Mouse (Mus musculus) neural tube, embryonic 13.5 days (tissue): ENCODE measurements around the gene Igf2bp1. TPM values are rescaled to one million over a fixed set of nuclear protein-coding genes. Genes with fewer than 3 reads are reported as not detected.

Experiments used
- ATAC-seq: fragments of 200-750 bp; cut with Nextera tagmentation; 2 replicates; pipeline ENCODE4 v1.8.0; 2017; ENCODE audit warnings: low read depth, mild to moderate bottlenecking, moderate TSS enrichment, moderate library complexity
- H3K27ac ChIP-seq: fragments of 300-500 bp; sonication (generic); replicated peaks from 2 replicates; pipeline ENCODE4 v1.5.1; 2015; ENCODE audit warnings: moderate library complexity, mild to moderate bottlenecking, inconsistent platforms
- H3K27me3 ChIP-seq: fragments of 300-500 bp; sonication (generic); 2 replicates; pipeline ENCODE4 v1.6.1; 2015; ENCODE audit warnings: mild to moderate bottlenecking, inconsistent platforms
- H3K36me3 ChIP-seq: fragments of 300-500 bp; sonication (generic); 2 replicates; pipeline ENCODE4 v1.6.1; 2015; ENCODE audit warnings: mild to moderate bottlenecking, inconsistent platforms
- H3K4me1 ChIP-seq: fragments of 300-500 bp; sonication (generic); replicated peaks from 2 replicates; pipeline ENCODE4 v1.6.1; 2015; ENCODE audit warnings: inconsistent platforms
- H3K4me2 ChIP-seq: fragments of 300-500 bp; sonication (generic); 2 replicates; pipeline ENCODE4 v1.6.1; 2015; ENCODE audit warnings: inconsistent platforms, mild to moderate bottlenecking, moderate library complexity
- H3K4me3 ChIP-seq: fragments of 300-500 bp; sonication (generic); 2 replicates; pipeline ENCODE4 v1.5.1; 2015; ENCODE audit warnings: mild to moderate bottlenecking, inconsistent platforms
- H3K9ac ChIP-seq: fragments of 300-500 bp; sonication (generic); 2 replicates; pipeline ENCODE4 v1.6.1; 2015; ENCODE audit warnings: moderate library complexity, mild to moderate bottlenecking, inconsistent platforms
- H3K9me3 ChIP-seq: fragments of 300-500 bp; sonication (generic); 2 replicates; pipeline ENCODE4 v1.6.1; 2016; ENCODE audit warnings: inconsistent platforms
- WGBS: fragments of 180-500 bp; shearing (Covaris S2); methylation state at CpG from one replicate; pipeline ENCODE4 v1.1.7; 2015; 5-methylcytosine and 5-hydroxymethylcytosine counted together
- polyA plus RNA-seq: library from polyadenylated mRNA; unstranded; fragments of >200 nt; fragmentation: Nextera tagmentation; extraction: Ambion mirVana; gene quantifications from 2 replicates; pipeline ENCODE4 v1.2.1, GENCODE M21; 2015

Gene Igf2bp1
- polyA plus RNA-seq, 1 experiment from 2014 or later = 16.7 TPM

GRCm38 (mm10) chr11:96006367-96006851, 669 bp upstream of the Igf2bp1 start:
- Histone ChIP-seq H3K9me3 (no peaks in the 10 kb centered on the region), H3K4me2 (peak overlapping the region; percentile 83), H3K9ac (peak overlapping the region; percentile 89), H3K36me3 (no peaks in the 10 kb centered on the region), H3K27me3 (no peaks in the 10 kb centered on the region), H3K4me3 (peak overlapping the region; percentile 82), H3K27ac (peak overlapping the region; percentile 95), H3K4me1 (peaks cover 35% of the 10 kb centered on the region)
- WGBS = 0% methylated on average over 30 of the region's 33 CpGs
- ATAC-seq = peak; percentile 41; the same call in 1 of the 2 replicates

- Histone ChIP-seq H3K4me1 (peaks cover 48% of the 10 kb centered on the region), H3K4me3 (peak overlapping the region; percentile 82), H3K9ac (peak overlapping the region; percentile 89), H3K9me3 (no peaks in the 10 kb centered on the region), H3K36me3 (no peaks in the 10 kb centered on the region), H3K27ac (peak overlapping the region; percentile 95), H3K4me2 (peak overlapping the region; percentile 83), H3K27me3 (no peaks in the 10 kb centered on the region)
- peak; percentile 16 for ATAC-seq
- under 1% methylated on average over 54 of the region's 57 CpGs for WGBS
Measured at GRCm38 (mm10) chr11:96004793-96005402, 842 bp downstream of the Igf2bp1 start.

GRCm38 (mm10) chr11:96003969-96004792, 1.6 kb downstream of the Igf2bp1 start:
- no peak for ATAC-seq
- no peaks in the 10 kb centered on the region for H3K27me3 ChIP-seq
- H3K4me1 ChIP-seq = peaks cover 48% of the 10 kb centered on the region
- peak overlapping the region; percentile 82 for H3K4me3 ChIP-seq
- WGBS = under 1% methylated on average over 32 of the region's 32 CpGs
- peak overlapping the region; percentile 89 for H3K9ac ChIP-seq
- peak overlapping the region; percentile 95 for H3K27ac ChIP-seq
- H3K4me2 ChIP-seq = peak overlapping the region; percentile 83
- H3K9me3 ChIP-seq = no peaks in the 10 kb centered on the region
- no peaks in the 10 kb centered on the region for H3K36me3 ChIP-seq

- no peaks in the 10 kb centered on the region for H3K27me3 ChIP-seq
- peaks cover 47% of the 10 kb centered on the region for H3K4me1 ChIP-seq
- 1% methylated on average over 12 of the region's 12 CpGs for WGBS
- H3K4me3 ChIP-seq = peak overlapping the region; percentile 82
- no peaks in the 10 kb centered on the region for H3K36me3 ChIP-seq
- peak overlapping the region; percentile 83 for H3K4me2 ChIP-seq
- peak overlapping the region; percentile 89 for H3K9ac ChIP-seq
- H3K9me3 ChIP-seq = no peaks in the 10 kb centered on the region
- H3K27ac ChIP-seq = peak overlapping the region; percentile 68
- no peak for ATAC-seq
Measured at GRCm38 (mm10) chr11:96003100-96003900, 2.4 kb downstream of the Igf2bp1 start.

- ATAC-seq = no peak
- no peak overlapping the region for H3K9ac ChIP-seq
Measured at GRCm38 (mm10) chr11:95994151-95994550, 11.6 kb downstream of the Igf2bp1 start.

GRCm38 (mm10) chr11:95990886-95991708, 14.6 kb downstream of the Igf2bp1 start:
- H3K9ac ChIP-seq = peak overlapping the region; percentile 90
- H3K4me3 ChIP-seq = peak overlapping the region; percentile 57
- H3K9me3 ChIP-seq = no peaks in the 10 kb centered on the region
- H3K27ac ChIP-seq = peak overlapping the region; percentile 93
- 0 out of 2 replicates have a peak, but pooled peaks cover 7% of the 10 kb centered on the region for H3K36me3 ChIP-seq
- peak overlapping the region; percentile 75 for H3K4me2 ChIP-seq
- under 1% methylated on average over 41 of the region's 49 CpGs for WGBS
- H3K4me1 ChIP-seq = peaks cover 55% of the 10 kb centered on the region
- no peaks in the 10 kb centered on the region for H3K27me3 ChIP-seq
- ATAC-seq = peak; percentile 75

More at GRCm38 (mm10) chr11:95994151-95994550, 11.6 kb downstream of the Igf2bp1 start:
- Histone ChIP-seq H3K4me1 (peaks cover 41% of the 10 kb centered on the region), H3K4me3 (no peak overlapping the region), H3K9me3 (no peaks in the 10 kb centered on the region), H3K27ac (no peak overlapping the region), H3K27me3 (no peaks in the 10 kb centered on the region), H3K36me3 (0 out of 2 replicates have a peak, but pooled peaks cover 7% of the 10 kb centered on the region), H3K4me2 (no peak overlapping the region)
- WGBS = 95% methylated on average over 8 of the region's 8 CpGs

GRCm38 (mm10) chr11:95990431-95990830, 15.3 kb downstream of the Igf2bp1 start:
- Histone ChIP-seq H3K27ac (peak overlapping the region; percentile 93), H3K9ac (peak overlapping the region; percentile 90)
- ATAC-seq = no peak

GRCm38 (mm10) chr11:95989864-95990263, 15.9 kb downstream of the Igf2bp1 start:
- Histone ChIP-seq H3K9ac (peak overlapping the region; percentile 90; the same call in 1 of the 2 replicates), H3K4me1 (peaks cover 55% of the 10 kb centered on the region), H3K27me3 (no peaks in the 10 kb centered on the region), H3K36me3 (0 out of 2 replicates have a peak, but pooled peaks cover 7% of the 10 kb centered on the region), H3K4me2 (peak overlapping the region; percentile 75), H3K27ac (peak overlapping the region; percentile 93), H3K4me3 (no peak overlapping the region), H3K9me3 (no peaks in the 10 kb centered on the region)
- ATAC-seq = no peak
- WGBS = 54% methylated on average over 8 of the region's 8 CpGs

More at GRCm38 (mm10) chr11:95990431-95990830, 15.3 kb downstream of the Igf2bp1 start:
- peak overlapping the region; percentile 57 for H3K4me3 ChIP-seq
- H3K4me1 ChIP-seq = peaks cover 55% of the 10 kb centered on the region
- no peaks in the 10 kb centered on the region for H3K9me3 ChIP-seq
- H3K36me3 ChIP-seq = 0 out of 2 replicates have a peak, but pooled peaks cover 7% of the 10 kb centered on the region
- peak overlapping the region; percentile 75 for H3K4me2 ChIP-seq
- H3K27me3 ChIP-seq = no peaks in the 10 kb centered on the region
- 45% methylated on average over 4 of the region's 4 CpGs for WGBS

GRCm38 (mm10) chr11:95988533-95988932, 17.2 kb downstream of the Igf2bp1 start:
- H3K27me3 ChIP-seq = no peaks in the 10 kb centered on the region
- H3K27ac ChIP-seq = peak overlapping the region; percentile 11
- peak overlapping the region; percentile 17; the same call in 1 of the 2 replicates for H3K4me2 ChIP-seq
- H3K9ac ChIP-seq = no peak overlapping the region
- H3K4me1 ChIP-seq = peaks cover 60% of the 10 kb centered on the region
- H3K4me3 ChIP-seq = no peak overlapping the region
- H3K36me3 ChIP-seq = no peaks in the 10 kb centered on the region
- 42% methylated on average over 9 of the region's 9 CpGs for WGBS
- H3K9me3 ChIP-seq = no peaks in the 10 kb centered on the region
- peak; percentile 42; the same call in 1 of the 2 replicates for ATAC-seq

GRCm38 (mm10) chr11:95987854-95988447, 17.8 kb downstream of the Igf2bp1 start:
- Histone ChIP-seq H3K4me1 (peaks cover 62% of the 10 kb centered on the region), H3K4me2 (peak overlapping the region; percentile 17; the same call in 1 of the 2 replicates), H3K27ac (peak overlapping the region; percentile 11)

More at GRCm38 (mm10) chr11:95987854-95988447, 17.8 kb downstream of the Igf2bp1 start:
- 76% methylated on average over 6 of the region's 6 CpGs for WGBS
- Histone ChIP-seq H3K36me3 (no peaks in the 10 kb centered on the region), H3K4me3 (no peak overlapping the region), H3K9me3 (no peaks in the 10 kb centered on the region), H3K9ac (no peak overlapping the region), H3K27me3 (no peaks in the 10 kb centered on the region)
- no peak for ATAC-seq
